Mouse (Mus musculus): ENCODE results near the gene Usp39. TPM values are rescaled to one million over a fixed set of nuclear protein-coding genes. Genes with fewer than 3 reads are reported as not detected.

Usp39 gene
- total RNA-seq, 2 experiments from 2014 or later, result 36.2 to 36.4 TPM

GRCm38 (mm10) chr6:72354025-72354424 is 9.0 kb upstream of the Usp39 start:
- no peak for DNase-seq (ENCODE audit: low spot score in 2 of 2)

- no peak for DNase-seq (ENCODE audit: low spot score in 2 of 2)
Observed at GRCm38 (mm10) chr6:72352636-72353405, 7.8 kb upstream of the Usp39 start.

DNA sequence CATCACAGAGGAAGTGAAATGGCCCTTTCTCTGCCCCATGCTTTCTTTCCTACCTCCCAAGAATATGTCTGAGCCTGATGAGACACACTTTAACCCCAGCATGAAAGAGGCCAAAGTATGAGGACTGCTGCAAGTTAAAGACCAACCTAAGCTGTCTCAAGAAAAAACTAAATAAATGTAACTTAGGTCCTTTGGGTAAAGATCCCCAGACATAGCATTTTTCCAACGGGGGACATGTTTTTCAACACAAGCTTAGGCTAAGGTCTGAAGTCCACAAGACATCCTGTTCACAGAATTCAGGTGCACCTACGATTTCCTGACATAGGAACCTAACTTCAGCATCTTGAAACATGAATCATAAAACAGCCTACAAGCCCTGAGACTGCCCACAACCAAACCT is 5.2 kb upstream of the Usp39 start:
- no peak for DNase-seq (ENCODE audit: low spot score in 2 of 2)

DNA sequence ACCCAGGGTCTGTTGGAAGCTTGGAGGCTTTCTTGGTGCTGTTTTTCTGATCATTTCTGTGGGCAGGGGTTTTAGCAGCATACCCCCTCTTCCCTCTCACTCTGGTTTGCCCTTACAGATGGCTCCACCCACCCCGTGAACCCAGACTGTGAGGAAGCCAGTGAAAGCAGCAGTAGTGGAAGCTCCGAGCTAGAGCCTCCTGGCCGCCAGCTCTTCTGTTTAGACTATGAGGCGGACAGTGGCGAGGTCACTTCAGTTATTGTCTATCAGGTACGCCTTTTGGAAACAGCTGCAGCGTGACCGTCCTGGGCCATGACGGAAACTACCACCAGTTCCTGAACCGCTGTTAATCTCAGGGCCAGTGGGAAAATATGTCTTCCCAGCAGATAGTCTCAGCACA is 3.4 kb upstream of the Usp39 start:
- no peak for DNase-seq (ENCODE audit: low spot score in 2 of 2)

DNA sequence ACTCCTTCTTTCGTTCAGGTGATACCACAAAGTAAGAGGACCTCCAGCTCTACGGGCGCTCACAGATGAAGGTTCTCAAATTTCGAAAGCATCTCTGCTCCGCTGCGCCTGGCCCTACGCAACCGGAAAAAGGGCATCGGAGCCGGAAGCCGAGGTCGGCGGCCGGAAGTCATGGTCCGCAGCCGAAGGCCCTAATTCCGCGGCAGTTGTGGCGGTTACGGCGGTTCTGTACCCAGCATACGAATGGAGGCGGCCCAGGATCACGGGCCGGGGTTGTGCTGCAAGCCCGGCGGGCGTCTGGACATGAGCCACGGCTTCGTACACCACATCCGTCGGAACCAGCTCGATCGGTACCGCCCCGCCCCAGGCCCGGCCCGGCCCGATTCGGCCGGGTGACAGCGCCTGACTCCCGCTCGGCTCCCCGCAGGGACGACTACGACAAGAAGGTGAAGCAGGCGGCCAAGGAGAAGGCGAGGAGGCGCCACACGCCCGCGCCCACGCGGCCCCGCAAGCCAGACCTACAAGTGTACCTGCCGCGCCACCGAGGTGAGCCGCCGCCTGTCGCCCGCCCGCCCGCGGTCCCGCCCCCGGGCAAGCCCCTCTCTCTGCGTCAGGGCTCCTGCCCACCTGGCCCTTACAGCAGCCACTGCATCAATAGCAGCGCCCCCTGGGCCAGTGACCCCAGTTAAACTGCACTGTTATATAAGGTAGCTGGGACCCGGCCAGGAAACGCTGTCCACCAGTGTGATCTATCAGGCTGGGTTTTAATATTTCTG is 2.4 kb upstream of the Usp39 start, which contains the start of gene 0610030E20Rik:
Gene 0610030E20Rik (plus strand): TSS at position 152 of the 776 bp plus-strand sequence.
- DNase-seq (ENCODE audit: low spot score in 2 of 2), result peak; percentile 56 to 57

GRCm38 (mm10) chr6:72346261-72346660 is 1.3 kb upstream of the Usp39 start:
- no peak for DNase-seq (ENCODE audit: low spot score in 2 of 2)

DNA sequence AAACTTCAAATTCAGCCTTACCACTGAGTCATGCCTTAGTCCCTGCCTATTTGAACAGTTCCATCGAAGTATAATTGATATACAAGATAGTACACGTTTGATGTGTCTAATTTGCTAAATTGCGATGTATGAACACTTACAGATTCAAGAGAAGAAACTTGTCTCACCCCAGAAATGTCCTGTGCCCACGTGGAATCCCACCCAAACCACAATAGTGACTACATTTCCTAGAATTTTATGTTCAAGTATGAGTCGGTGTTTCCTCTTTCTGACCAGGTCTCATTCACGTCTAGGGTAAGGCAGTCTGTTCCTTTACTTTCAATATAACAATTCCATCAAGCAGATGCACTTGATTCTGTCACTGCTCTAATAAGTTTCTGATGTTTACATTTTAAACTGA is 649 bp upstream of the Usp39 start:
- no peak for DNase-seq (ENCODE audit: low spot score in 2 of 2)

DNA sequence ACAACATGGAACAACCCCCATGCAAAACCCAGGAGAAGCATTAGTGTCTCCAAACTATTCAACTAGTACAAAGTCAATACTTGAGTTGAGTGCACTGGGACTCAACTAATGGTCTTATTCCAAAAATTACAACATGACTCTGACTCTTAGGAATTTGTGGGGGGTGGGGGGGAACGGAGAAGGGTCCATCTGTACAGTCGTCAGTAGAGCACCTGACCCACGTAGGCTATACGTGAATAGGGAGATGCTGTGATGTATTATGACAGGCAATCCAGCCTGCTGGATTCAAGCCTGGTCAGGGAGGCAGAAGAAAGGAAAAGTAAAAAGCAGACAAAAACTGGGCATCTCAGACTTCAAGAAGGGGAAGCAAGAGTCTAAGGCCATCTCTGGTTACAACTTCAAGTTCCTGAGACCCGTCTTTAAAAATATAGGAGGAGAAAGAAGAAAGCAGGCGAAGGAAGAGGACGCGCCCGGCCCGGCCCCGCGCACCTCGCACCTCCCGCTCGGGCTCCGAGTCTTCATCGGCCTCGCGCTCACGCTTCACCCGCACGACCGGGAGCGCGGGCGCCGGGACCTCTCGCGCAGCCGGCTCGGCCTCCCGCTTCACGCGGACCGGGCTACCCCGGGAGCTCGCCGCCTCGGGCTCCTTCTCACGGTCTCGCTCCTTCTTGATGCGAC is 449 bp downstream of the Usp39 start:
- DNase-seq (ENCODE audit: low spot score in 2 of 2), result no peak

DNA sequence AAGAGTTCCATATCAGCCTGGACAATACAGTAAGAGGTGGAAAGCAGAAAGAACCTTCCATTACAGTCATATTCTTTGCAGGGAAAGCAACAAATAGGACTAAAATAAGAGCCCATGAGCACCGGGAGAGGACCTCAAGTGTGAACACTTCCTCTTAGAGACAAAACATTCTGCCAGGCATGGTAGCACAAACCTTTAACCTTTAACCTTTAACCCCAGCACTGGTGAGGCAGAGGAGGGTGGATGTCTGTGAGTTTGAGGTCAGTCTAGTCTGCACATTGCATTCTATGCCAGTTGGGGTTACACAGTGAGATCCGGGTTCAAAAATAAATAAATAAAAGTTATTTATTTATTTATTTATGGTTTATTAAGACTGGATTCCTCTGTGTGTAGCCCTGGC is 4.5 kb downstream of the Usp39 start:
- no peak for DNase-seq (ENCODE audit: low spot score in 2 of 2)

DNA sequence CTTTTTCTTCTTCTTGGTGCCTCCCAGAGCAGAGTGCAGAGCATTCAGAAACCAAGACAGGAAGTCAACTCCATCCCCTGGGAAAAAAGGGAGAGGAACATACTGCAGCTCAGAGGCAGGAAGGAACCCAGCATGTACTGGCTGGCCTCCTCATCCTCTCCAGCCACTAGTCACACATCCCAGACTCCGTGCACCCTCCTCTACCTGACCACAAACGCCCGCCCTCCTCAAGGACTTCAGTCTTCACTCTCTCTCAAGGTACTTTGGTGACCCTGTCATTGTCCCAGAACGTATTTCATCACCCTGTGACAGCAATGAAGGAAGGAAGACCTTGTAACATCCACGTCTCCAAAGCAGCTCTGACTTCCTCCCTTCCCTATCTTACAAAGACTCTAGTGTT is 11.9 kb downstream of the Usp39 start:
- DNase-seq (ENCODE audit: low spot score in 2 of 2), result no peak

DNA sequence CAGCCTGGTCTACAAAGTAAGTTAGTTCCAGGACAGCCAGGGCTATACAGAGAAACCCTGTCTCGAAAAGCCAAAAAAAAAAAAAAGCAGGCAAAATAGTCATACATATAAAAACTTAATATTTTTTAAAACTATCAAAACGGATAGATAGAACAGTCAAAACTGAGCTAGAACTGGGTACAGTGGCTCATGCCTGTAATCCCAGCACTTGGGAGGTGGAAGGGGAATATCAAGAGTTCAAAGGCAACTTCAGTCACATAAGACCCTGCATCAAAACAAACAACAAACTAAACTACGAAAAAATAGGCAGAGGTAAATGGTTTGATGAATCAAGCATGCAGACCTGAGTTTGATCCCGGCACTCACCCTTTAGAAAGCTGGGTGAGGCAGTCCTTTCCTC is 14.9 kb downstream of the Usp39 start:
- no peak for DNase-seq (ENCODE audit: low spot score in 2 of 2)

- no peak for DNase-seq (ENCODE audit: low spot score in 2 of 2)
Observed at GRCm38 (mm10) chr6:72329019-72329418, 16.0 kb downstream of the Usp39 start.

DNA sequence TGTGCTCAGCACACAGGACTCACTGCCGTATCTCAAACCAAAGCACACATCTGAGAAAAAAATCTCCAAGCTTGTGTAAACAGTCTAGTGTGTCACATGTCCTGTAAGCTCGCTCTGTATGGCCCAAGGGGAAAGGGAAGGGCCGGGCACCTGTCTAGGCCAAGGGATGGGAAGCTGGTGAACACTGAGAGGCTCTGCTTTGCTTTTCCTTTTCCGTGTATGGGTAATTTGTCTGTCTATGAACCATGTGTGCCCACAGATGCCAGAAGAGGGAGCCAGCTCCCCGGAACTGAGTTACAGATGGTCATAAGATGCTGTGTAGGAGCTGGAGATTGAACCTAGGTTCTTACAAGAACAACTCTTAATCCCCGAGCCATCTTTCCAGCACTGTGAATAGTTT is 18.7 kb downstream of the Usp39 start:
- DNase-seq (ENCODE audit: low spot score in 2 of 2), result no peak

DNA sequence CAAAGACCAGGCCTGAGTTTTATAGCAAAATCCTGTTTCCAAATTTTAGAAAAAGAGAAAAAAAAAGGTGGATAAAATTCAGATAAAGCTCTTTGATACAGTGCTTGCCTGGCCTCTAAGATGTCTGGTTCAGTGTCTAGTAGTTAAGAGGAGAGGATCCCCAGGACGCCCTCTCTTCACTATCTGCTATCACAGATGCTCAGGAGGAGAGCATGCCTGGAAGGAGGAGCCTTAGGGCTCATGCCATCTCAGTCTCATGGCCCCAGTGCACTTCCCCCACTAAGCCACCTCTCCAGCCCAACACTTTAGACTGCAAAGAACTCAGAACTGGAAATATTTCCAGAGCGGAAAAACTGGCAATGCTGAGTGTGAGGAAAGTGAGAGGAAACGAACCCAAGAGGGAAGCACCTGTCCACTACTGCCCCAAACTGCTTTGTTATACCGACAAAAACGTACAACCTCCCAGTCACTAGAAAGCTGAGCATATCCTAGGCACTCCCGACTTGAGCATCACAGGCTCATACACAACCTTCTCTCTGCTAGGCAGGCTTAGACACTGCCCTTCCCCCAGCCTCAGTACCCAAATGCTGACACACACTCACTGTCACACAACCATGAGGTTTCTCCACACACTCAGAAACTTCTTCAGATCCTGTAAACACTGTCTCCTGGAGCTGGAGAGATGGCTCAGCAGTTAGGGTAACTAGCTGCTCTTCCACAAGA is 21.0 kb downstream of the Usp39 start:
- no peak for DNase-seq (ENCODE audit: low spot score in 2 of 2)

- DNase-seq (ENCODE audit: low spot score in 2 of 2), result no peak
Observed at GRCm38 (mm10) chr6:72322936-72323335, 22.0 kb downstream of the Usp39 start.

GRCm38 (mm10) chr6:72319019-72319418 is 26.0 kb downstream of the Usp39 start:
- DNase-seq (ENCODE audit: low spot score in 2 of 2), result no peak

DNA sequence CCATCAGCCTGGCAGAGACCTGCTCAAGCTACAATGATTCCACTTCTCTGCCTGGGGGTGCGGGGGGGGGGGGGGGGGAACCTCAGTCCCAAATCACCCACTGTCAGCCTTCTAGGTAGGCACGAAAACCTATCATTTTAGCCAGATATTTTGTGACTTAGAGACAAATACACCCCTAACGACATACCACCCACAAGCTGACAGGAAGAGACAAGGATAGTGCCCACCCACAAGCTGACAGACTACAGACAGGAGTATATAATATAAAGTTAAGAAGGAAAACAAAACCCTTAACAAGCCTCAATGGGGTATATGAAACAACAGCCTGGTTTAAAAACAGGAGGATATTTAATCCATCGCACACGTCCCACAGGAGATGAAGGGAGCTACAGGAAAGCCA is 26.5 kb downstream of the Usp39 start:
- DNase-seq (ENCODE audit: low spot score in 2 of 2), result no peak

DNA sequence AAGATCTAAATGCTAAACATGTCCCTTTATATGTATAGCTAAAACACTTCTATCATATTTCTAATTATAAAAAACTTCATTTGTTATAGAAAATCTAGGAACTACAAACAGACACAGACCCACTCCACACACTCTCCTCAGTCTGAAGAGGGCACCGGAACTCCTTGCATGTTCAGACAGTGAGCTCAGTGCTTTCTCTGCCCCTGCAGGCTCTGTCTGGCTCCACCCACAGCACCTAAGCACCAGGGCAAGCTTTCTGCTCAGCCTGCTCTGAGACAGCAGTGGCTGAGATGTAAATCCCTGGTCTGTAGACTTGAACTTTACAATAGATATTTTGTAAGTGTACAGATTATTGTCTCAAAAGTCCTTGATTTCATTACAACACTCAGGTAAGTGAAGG is 28.9 kb downstream of the Usp39 start:
- DNase-seq (ENCODE audit: low spot score in 2 of 2), result no peak

DNA sequence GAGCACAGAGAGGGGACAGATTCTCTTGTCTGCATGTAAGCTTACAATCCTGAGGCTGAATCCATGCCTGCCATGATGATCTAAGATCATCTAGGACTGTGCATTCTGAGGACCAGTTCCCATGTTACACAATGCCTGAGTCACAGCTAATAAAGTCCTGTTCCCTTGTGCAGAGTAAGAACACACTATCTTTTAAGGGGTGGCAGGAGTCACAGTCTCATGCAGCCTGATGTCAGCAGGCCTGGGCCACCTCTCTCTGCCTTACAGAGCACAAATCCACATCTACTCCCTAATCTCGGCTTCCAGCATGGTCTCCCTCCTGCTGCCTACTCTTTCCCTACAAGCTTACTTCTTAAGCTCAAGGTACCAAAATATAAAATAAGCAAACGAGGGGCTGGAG is 29.6 kb downstream of the Usp39 start:
- no peak for DNase-seq (ENCODE audit: low spot score in 2 of 2)

- no peak for DNase-seq (ENCODE audit: low spot score in 2 of 2)
Observed at GRCm38 (mm10) chr6:72313124-72313867, 31.7 kb downstream of the Usp39 start.

DNA sequence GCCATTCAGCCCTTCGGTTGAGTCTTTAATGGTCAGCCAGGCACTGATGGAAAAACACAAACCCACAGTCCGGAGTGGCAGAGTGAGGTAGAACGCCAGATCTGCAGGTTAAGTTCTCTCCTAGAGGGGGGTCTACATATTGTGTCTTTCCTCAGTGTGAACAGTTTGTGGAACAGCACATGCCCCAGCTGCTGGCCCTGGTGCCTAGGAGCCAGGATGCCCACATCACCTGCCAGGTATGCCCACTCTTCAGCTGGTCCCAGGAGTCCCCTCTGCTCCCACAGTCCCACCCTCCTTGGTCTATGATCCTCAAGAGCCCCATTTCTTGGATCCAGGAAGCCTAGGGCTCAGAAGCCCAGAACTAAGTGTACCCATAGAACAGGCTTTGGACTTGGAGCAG is 32.8 kb downstream of the Usp39 start:
- DNase-seq (ENCODE audit: low spot score in 2 of 2), result no peak
